Mouse (Mus musculus) bone marrow macrophage, adult 2 months (primary cell): Measurements from ENCODE around the gene Syn3. TPM values are rescaled to one million over a fixed set of nuclear protein-coding genes. Genes with fewer than 3 reads are reported as not detected.
"Not testable (repeated sequence)": the region's sequence is repeated elsewhere in the genome, so short reads cannot be mapped to it uniquely, and the experiment has no call there.

Source experiments
- H3K27ac ChIP-seq: 2 replicates; pipeline ENCODE4 v1.5.1; 2012; ENCODE audit warnings: low read depth, low read length; ENCODE audit not compliant: insufficient read depth
- H3K4me1 ChIP-seq: 2 replicates; pipeline ENCODE4 v1.6.1; 2012; ENCODE audit warnings: low read length; ENCODE audit not compliant: control insufficient read depth, insufficient read depth
- H3K4me3 ChIP-seq: 2 replicates; pipeline ENCODE4 v1.5.1; 2012; ENCODE audit warnings: mild to moderate bottlenecking, low read length, moderate library complexity; ENCODE audit not compliant: insufficient read depth
- CTCF ChIP-seq: IDR thresholded peaks from 2 replicates; pipeline ENCODE4 v1.5.1; 2012; ENCODE audit warnings: low read depth, mild to moderate bottlenecking, low read length, moderate library complexity
- POLR2A ChIP-seq: IDR thresholded peaks from 2 replicates; pipeline ENCODE4 v1.6.1; 2012; ENCODE audit warnings: mild to moderate bottlenecking, low read depth, low read length, borderline replicate concordance
- polyA plus RNA-seq: library from polyadenylated mRNA; stranded (reverse); fragments of >200 nt; gene quantifications from 2 replicates; pipeline ENCODE4 v1.2.4, GENCODE M21; 2012; ENCODE audit not compliant: missing spikeins, insufficient read depth, insufficient read length

Gene Syn3
- polyA plus RNA-seq, 1 experiment = not detected

DNA sequence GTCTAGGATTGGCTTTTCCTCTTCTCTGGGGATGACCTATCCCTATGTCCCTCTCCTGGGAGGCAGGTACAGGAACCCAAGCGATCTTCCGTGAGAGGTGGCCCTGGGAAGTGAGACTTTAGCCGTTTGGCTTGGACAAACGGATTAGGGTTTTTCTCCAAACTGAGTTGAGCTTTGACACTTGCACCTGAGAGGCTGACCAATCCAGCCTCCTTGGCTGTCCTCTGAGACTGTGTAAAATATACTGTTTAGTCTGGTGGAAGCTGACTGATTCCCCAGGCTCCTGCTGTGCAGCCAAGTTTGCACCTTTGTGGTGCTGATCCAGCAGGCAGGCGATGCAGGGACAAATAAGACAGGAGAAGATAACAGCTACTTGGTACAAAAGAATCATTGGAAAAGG is 364.4 kb downstream of the Syn3 start:
- H3K4me3 ChIP-seq = no peak overlapping the region
- no peak for TF ChIP-seq CTCF
- TF ChIP-seq POLR2A = no peak
- H3K4me1 ChIP-seq = no peaks in the 10 kb centered on the region
- no peak overlapping the region for H3K27ac ChIP-seq

DNA sequence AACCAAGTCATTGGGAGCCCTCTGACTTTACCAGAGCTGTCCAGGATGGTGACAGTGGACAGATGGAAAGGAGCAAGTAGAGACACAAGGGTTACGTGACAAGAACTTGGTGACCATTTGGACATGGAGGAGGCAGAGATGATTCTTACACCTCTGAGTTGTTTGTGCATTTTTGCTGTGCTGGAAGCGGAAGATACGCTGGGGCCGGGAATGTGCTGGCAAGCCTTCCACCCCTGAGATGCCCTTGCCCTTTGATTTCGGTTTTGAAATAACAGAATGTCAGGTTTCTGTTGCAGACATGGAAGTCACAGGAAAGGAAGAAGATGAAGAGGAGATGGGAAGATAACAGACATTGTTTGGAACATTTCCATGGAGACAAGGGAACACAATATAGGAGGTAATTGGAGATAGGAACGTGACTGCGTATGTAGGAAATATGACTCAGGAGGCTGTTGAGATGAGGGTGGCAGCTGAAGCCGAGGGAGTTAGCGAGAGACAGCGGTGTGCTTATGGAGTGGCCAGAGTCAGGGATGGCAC is 366.2 kb downstream of the Syn3 start:
- no peak overlapping the region for H3K4me3 ChIP-seq
- no peaks in the 10 kb centered on the region for H3K4me1 ChIP-seq
- TF ChIP-seq POLR2A = no peak
- no peak for TF ChIP-seq CTCF

DNA sequence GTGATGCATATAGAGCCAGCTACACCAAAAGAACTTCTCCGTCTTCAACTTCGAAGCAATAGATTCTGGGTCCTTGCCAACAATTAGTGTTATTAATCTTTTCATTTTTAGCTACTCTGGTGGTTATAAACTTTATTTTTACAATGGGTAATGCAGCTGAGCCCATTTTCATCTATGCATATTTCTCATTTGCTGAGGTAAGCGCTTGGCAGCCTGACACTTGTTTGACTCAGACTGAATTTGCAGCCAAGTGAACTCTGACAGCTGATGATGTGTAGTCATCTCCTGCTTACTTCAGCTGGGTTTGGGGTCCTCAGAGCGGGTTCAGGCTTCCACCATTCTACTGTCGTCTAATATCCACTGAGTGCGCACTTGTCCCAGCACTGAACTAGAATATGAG is 369.6 kb downstream of the Syn3 start:
- Histone ChIP-seq H3K4me3 (no peak overlapping the region), H3K27ac (no peak overlapping the region), H3K4me1 (no peaks in the 10 kb centered on the region)
- no peak for TF ChIP-seq CTCF
- TF ChIP-seq POLR2A = no peak

More for the DNA sequence above, 366.2 kb downstream of the Syn3 start:
- no peak overlapping the region for H3K27ac ChIP-seq

DNA sequence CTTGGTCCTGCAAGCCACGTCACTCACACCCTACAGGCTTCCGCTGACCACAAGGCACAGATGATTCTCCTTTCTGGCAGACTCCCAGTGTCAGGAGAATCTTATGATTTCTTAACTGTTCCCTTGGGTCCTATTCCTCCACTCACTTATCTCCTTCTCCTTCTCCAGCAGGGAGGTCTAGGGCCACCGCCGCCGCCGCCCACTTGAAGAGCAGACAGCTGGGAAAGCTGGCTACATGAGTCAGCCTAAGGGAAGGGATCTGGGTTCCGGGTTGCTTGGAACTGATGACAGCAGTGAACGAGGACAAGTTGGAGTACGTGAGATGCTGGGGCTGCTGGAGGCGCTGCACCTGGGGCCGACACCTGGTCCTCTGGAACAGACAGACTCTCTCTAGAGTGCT is 372.2 kb downstream of the Syn3 start:
- no peak overlapping the region for H3K4me3 ChIP-seq
- H3K4me1 ChIP-seq = no peaks in the 10 kb centered on the region
- no peak for TF ChIP-seq CTCF
- no peak overlapping the region for H3K27ac ChIP-seq

DNA sequence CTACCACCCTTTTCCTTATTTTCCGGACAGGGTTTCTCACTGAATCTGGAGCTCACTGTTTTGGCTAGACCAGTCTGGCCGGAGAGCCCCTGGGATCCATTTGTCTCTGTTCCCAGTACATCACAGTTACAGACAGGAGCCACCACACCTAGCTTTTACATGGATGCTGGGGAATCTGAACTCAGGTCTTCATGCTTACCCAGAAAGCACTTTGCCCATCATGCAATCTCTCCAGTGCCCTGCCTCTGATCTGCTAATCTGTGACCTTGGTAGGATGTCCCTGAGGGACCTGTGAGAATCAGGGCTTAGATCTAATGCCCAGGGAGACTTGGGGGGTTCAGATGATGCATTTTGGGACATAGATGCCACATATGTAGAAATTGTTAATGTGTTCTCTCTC is 373.3 kb downstream of the Syn3 start:
- no peak overlapping the region for H3K4me3 ChIP-seq
- no peak overlapping the region for H3K27ac ChIP-seq
- TF ChIP-seq CTCF (no peak), POLR2A (no peak)

DNA sequence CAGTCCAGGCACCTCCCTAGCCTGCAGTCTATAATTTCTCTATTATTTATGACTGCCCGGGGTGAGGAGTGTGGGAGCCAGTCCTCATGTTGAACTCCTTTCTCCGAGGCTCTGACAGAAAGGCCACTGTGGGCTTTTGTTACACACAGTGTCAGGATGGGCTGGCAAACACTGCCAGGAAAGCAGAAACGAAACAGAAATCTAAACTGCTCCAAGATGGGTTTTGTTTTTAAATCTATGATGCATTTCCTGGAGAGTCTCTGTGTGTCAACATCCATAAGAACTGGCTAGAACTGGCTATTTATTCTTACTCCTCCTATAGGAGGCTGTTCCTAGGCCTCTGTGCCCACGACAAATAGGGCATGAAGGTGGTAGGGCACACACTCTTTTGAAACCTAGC is 374.6 kb downstream of the Syn3 start:
- Histone ChIP-seq H3K4me3 (no peak overlapping the region), H3K4me1 (no peaks in the 10 kb centered on the region), H3K27ac (no peak overlapping the region)
- TF ChIP-seq POLR2A = no peak
- no peak for TF ChIP-seq CTCF

More for the DNA sequence above, 373.3 kb downstream of the Syn3 start:
- H3K4me1 ChIP-seq = no peaks in the 10 kb centered on the region

DNA sequence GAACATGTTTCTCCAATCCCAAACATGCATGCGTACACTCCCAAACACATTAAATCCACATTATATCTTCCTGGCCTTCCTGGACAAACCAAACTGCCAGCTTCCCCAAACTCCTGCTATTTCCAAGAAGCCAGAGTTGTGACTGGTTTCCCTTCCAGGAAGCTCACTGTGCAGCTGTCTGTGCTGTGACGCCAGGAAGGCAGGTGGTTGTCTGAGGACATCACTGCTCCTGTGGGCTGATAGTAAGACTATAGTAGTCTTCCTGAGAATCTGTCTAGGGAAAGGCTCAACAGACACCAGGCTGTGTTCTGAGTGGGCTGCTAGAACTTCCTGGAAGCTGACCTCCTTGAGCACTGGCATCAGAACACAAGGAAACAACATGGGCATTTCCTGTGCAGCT is 375.5 kb downstream of the Syn3 start:
- H3K4me3 ChIP-seq = no peak overlapping the region
- no peaks in the 10 kb centered on the region for H3K4me1 ChIP-seq
- H3K27ac ChIP-seq = no peak overlapping the region
- TF ChIP-seq POLR2A (no peak), CTCF (no peak)

DNA sequence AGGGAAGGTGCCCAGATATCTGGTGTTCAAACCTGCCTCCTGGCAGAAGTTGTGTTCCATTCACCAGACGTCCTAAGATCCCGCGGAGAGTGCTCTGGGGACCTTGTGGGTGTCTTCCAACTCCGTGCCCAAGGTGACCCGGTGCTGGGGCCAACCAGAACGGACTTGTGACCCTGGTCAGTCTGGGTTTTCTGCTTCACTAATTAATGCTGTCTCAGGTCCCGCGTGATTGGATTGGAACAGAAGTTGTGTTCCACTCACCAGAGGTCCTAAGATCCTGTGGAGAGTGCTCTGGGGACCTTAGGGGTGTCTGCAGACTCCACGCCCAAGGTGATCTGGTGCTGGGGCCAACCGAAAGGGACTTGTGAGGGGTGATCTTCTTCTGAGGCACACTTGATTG is 376.2 kb downstream of the Syn3 start:
- H3K4me1 ChIP-seq, H3K27ac ChIP-seq, H3K4me3 ChIP-seq: not testable (repeated sequence)

DNA sequence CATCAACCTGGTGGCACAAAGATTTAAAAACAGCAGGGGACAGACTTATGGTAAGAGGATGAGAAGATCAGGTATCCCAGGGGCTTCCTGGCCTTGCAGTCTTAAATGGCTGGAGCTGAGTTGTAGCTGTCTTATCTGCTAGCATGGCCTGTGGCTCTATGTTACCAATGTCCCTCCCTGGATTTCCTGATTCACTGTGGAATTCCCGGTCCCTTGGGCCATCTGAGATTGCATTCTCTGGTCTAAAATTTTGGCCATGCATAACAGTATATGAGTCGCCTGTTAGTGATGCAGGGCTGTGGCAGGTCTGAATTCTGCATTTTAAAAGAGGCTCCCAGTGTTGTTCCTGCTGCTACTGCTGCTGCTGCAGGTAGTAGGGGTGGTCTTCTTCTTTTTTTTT is 382.4 kb downstream of the Syn3 start:
- Histone ChIP-seq H3K27ac (no peak overlapping the region), H3K4me3 (no peak overlapping the region), H3K4me1 (no peaks in the 10 kb centered on the region)
- TF ChIP-seq POLR2A (no peak), CTCF (no peak)

DNA sequence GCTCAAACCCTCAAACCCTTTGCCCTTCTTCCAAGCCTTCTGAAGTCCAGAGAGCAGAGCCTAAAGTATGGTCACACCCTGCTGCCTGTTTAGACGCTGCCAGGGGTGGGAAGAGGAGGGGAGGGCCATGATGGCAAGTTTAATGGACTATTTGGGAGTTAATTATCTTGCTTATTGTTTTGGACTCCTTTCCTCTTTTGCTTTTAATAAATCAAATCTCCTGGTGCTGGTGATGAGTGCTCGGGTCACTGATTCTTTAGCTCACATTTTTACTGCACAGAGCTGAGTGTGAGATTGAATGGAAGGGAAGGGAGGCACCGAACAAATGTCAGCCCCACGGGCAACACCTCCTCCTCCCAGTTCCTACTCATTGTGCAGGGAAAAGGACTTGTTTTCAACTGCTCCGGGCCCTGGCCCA is 384.3 kb downstream of the Syn3 start:
- Histone ChIP-seq H3K27ac (no peak overlapping the region), H3K4me1 (no peaks in the 10 kb centered on the region), H3K4me3 (no peak overlapping the region)
- TF ChIP-seq POLR2A (no peak), CTCF (no peak)

DNA sequence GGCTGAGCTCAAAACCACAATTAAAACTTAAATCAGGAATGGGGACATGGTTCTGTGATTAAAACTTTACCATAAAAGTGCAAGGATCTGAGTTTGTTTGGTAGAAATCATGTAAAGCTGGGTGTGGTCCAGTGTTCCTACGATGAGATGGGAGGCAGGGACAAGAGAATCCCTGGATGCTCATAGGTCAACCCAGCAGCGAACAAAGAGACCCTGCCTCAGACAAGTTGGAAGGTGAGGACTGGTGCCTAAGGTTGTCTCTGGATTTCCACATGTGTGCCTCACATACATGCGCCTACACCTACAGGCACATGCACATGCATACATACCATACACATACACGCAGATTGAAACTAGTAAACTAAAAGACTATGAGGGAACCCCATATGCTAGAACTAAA is 389.9 kb downstream of the Syn3 start:
- no peak overlapping the region for H3K27ac ChIP-seq
- no peaks in the 10 kb centered on the region for H3K4me1 ChIP-seq
- TF ChIP-seq POLR2A = no peak
- TF ChIP-seq CTCF = no peak
- H3K4me3 ChIP-seq = no peak overlapping the region
